8 mouse cellular contexts compared by ENCODE assay signal in the genomic region with DNA sequence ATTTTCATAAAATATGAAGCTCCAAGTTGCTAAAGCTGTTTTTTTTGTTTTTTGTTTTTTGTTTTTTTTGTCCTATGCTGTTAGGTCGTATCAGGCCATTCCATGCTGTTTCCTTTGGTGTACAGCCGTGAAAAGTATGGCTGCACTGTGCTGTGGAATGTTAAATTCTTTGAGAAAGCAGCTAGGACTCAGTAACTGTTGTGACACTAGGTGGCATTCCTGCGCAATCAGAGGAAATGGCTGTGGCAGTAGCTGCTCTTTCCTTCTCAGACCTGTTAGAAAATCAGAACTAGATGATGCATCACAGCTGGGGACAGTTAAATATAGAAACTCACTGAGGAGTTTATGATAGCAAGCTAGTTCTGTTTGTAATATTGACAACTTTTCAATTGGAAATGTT.
DNase-seq lines count a peak whose midpoint lies in the region; ATAC-seq lines count a peak whose summit lies in the region.

No protein-coding gene starts in this region.

- H3K9me3 ChIP-seq in midbrain, embryonic 12.5 days: no peaks in the 10 kb centered on the region
- no peaks in the 10 kb centered on the region for H3K9me3 ChIP-seq in midbrain, embryonic 13.5 days
- H3K9me3 ChIP-seq in liver, embryonic 12.5 days (replicated peaks): no peaks in the 10 kb centered on the region

- H3K36me3 ChIP-seq in midbrain, embryonic 12.5 days: no peaks in the 10 kb centered on the region
- no peaks in the 10 kb centered on the region for H3K36me3 ChIP-seq in midbrain, embryonic 13.5 days
- H3K36me3 ChIP-seq in liver, embryonic 12.5 days: no peaks in the 10 kb centered on the region

- peak; percentile 60; the same call in 1 of the 2 replicates for ATAC-seq in midbrain, embryonic 12.5 days (ENCODE audit: low FRiP score, low read depth)
- ATAC-seq in midbrain, embryonic 13.5 days: no peak
- ATAC-seq in liver, embryonic 12.5 days: no peak

- 36% methylated on average over 3 of the region's 3 CpGs for WGBS in midbrain, embryonic 12.5 days
- 39% methylated on average over 3 of the region's 3 CpGs for WGBS in midbrain, embryonic 13.5 days
- WGBS in liver, embryonic 12.5 days (ENCODE audit: insufficient replicate concordance): 26% methylated on average over 3 of the region's 3 CpGs

- no peak overlapping the region for H3K4me3 ChIP-seq in midbrain, embryonic 12.5 days
- H3K4me3 ChIP-seq in midbrain, embryonic 13.5 days (replicated peaks): no peak overlapping the region
- H3K4me3 ChIP-seq in liver, embryonic 12.5 days: no peak overlapping the region

- DNase-seq in adrenal gland, postnatal 14 days: peak; percentile 13
- DNase-seq in adrenal gland, adult 8-10 months: no peak
- peak; percentile 40 to 43 for DNase-seq in left cerebral cortex, adult 18-20 months (ENCODE audit: low spot score in 2 of 2)
- peak; percentile 46 for DNase-seq in telencephalon, adult 2 months (ENCODE audit: low read depth, low spot score)
- no peak for DNase-seq in gastrocnemius, postnatal 4 days (ENCODE audit: low spot score in 2 of 2)

- no peaks in the 10 kb centered on the region for H3K27me3 ChIP-seq in midbrain, embryonic 12.5 days
- no peaks in the 10 kb centered on the region for H3K27me3 ChIP-seq in midbrain, embryonic 13.5 days
- H3K27me3 ChIP-seq in liver, embryonic 12.5 days (replicated peaks): no peaks in the 10 kb centered on the region

- no peak overlapping the region for H3K9ac ChIP-seq in midbrain, embryonic 12.5 days (replicated peaks)
- no peak overlapping the region for H3K9ac ChIP-seq in midbrain, embryonic 13.5 days (replicated peaks)
- H3K9ac ChIP-seq in liver, embryonic 12.5 days: no peak overlapping the region

- no peaks in the 10 kb centered on the region for H3K4me1 ChIP-seq in midbrain, embryonic 12.5 days
- H3K4me1 ChIP-seq in midbrain, embryonic 13.5 days (replicated peaks): no peaks in the 10 kb centered on the region
- no peaks in the 10 kb centered on the region for H3K4me1 ChIP-seq in liver, embryonic 12.5 days

- no peak overlapping the region for H3K4me2 ChIP-seq in midbrain, embryonic 12.5 days (replicated peaks)
- no peak overlapping the region for H3K4me2 ChIP-seq in midbrain, embryonic 13.5 days (replicated peaks)
- H3K4me2 ChIP-seq in liver, embryonic 12.5 days: no peak overlapping the region

- H3K27ac ChIP-seq in midbrain, embryonic 12.5 days (replicated peaks): no peak overlapping the region
- H3K27ac ChIP-seq in midbrain, embryonic 13.5 days: no peak overlapping the region
- H3K27ac ChIP-seq in liver, embryonic 12.5 days: no peak overlapping the region

Comparison
In these comparisons a context has a peak if more than half of its experiments do, and no peak if none do; other contexts are left out.
1. DNase-seq: peak in adrenal gland, postnatal 14 days (single experiment), left cerebral cortex, adult 18-20 months (2 of 2) and telencephalon, adult 2 months (single experiment); none in adrenal gland, adult 8-10 months (single experiment) and gastrocnemius, postnatal 4 days (0 of 2).